Mouse (Mus musculus): Measurements from ENCODE around the gene Epha2. TPM values are rescaled to one million over a fixed set of nuclear protein-coding genes. Genes with fewer than 3 reads are reported as not detected.

Epha2 gene
- polyA plus RNA-seq, 1 experiment: 86.3 TPM

GRCm38 (mm10) chr4:141303402-141304222, 2.6 kb downstream of the Epha2 start:
- peaks cover 17% of the 10 kb centered on the region for H3K4me1 ChIP-seq (ENCODE audit: control insufficient read depth, insufficient read depth, insufficient read length, low read length)
- 56% methylated on average over 7 of the region's 7 CpGs for WGBS
- peak overlapping the region; percentile 80 for H3K4me3 ChIP-seq (ENCODE audit: low read depth, low read length)
- no peaks in the 10 kb centered on the region for H3K27me3 ChIP-seq (ENCODE audit: control insufficient read depth, insufficient read depth, low read length)
- TF ChIP-seq CTCF (IDR thresholded peaks at IDR 0.05; ENCODE audit: extremely low read depth, insufficient read length, insufficient replicate concordance, low read depth, low read length): no peak
- no peak for TF ChIP-seq POLR2A (IDR thresholded peaks at IDR 0.05; ENCODE audit: low read depth, low read length)
- H3K27ac ChIP-seq (ENCODE audit: insufficient read depth, low read depth, low read length): peak overlapping the region; percentile 84
- H3K36me3 ChIP-seq (ENCODE audit: control insufficient read depth, insufficient read depth, low read length): peaks cover 14% of the 10 kb centered on the region

GRCm38 (mm10) chr4:141304223-141304611, 3.2 kb downstream of the Epha2 start:
- peak overlapping the region; percentile 80 for H3K4me3 ChIP-seq (ENCODE audit: low read depth, low read length)
- peak overlapping the region; percentile 84; the same call in 1 of the 2 replicates for H3K27ac ChIP-seq (ENCODE audit: insufficient read depth, low read depth, low read length)
- no peak for TF ChIP-seq CTCF (IDR thresholded peaks at IDR 0.05; ENCODE audit: extremely low read depth, insufficient read length, insufficient replicate concordance, low read depth, low read length)
- TF ChIP-seq POLR2A (IDR thresholded peaks at IDR 0.05; ENCODE audit: low read depth, low read length): peak; percentile 30; the same call in 1 of the 2 replicates
- 33% methylated on average over 4 of the region's 4 CpGs for WGBS
- H3K36me3 ChIP-seq (ENCODE audit: control insufficient read depth, insufficient read depth, low read length): peaks cover 20% of the 10 kb centered on the region
- peaks cover 20% of the 10 kb centered on the region for H3K4me1 ChIP-seq (ENCODE audit: control insufficient read depth, insufficient read depth, insufficient read length, low read length)
- H3K27me3 ChIP-seq (ENCODE audit: control insufficient read depth, insufficient read depth, low read length): no peaks in the 10 kb centered on the region

- H3K27me3 ChIP-seq (ENCODE audit: control insufficient read depth, insufficient read depth, low read length): no peaks in the 10 kb centered on the region
- no peak overlapping the region for H3K27ac ChIP-seq (ENCODE audit: insufficient read depth, low read depth, low read length)
- H3K4me1 ChIP-seq (ENCODE audit: control insufficient read depth, insufficient read depth, insufficient read length, low read length): peaks cover 29% of the 10 kb centered on the region
- TF ChIP-seq CTCF (IDR thresholded peaks at IDR 0.05; ENCODE audit: extremely low read depth, insufficient read length, insufficient replicate concordance, low read depth, low read length) (no peak), POLR2A (IDR thresholded peaks at IDR 0.05; ENCODE audit: low read depth, low read length) (no peak)
- peak overlapping the region; percentile 12 for H3K4me3 ChIP-seq (ENCODE audit: low read depth, low read length)
- 91% methylated on average over 8 of the region's 8 CpGs for WGBS
- peaks cover 30% of the 10 kb centered on the region for H3K36me3 ChIP-seq (ENCODE audit: control insufficient read depth, insufficient read depth, low read length)
Observed at GRCm38 (mm10) chr4:141306057-141306456, 5.0 kb downstream of the Epha2 start.

- Histone ChIP-seq H3K4me1 (ENCODE audit: control insufficient read depth, insufficient read depth, insufficient read length, low read length) (peaks cover 48% of the 10 kb centered on the region), H3K27ac (ENCODE audit: insufficient read depth, low read depth, low read length) (peak overlapping the region; percentile 56), H3K36me3 (ENCODE audit: control insufficient read depth, insufficient read depth, low read length) (peaks cover 37% of the 10 kb centered on the region), H3K4me3 (ENCODE audit: low read depth, low read length) (peak overlapping the region; percentile 18), H3K27me3 (ENCODE audit: control insufficient read depth, insufficient read depth, low read length) (no peaks in the 10 kb centered on the region)
- TF ChIP-seq POLR2A (IDR thresholded peaks at IDR 0.05; ENCODE audit: low read depth, low read length) (no peak; the same call in 1 of the 2 replicates), CTCF (IDR thresholded peaks at IDR 0.05; ENCODE audit: extremely low read depth, insufficient read length, insufficient replicate concordance, low read depth, low read length) (no peak)
- 51% methylated on average over 22 of the region's 22 CpGs for WGBS
Observed at GRCm38 (mm10) chr4:141308381-141308780, 7.3 kb downstream of the Epha2 start.

- Histone ChIP-seq H3K4me1 (ENCODE audit: control insufficient read depth, insufficient read depth, insufficient read length, low read length) (peaks cover 49% of the 10 kb centered on the region), H3K27me3 (ENCODE audit: control insufficient read depth, insufficient read depth, low read length) (no peaks in the 10 kb centered on the region), H3K4me3 (ENCODE audit: low read depth, low read length) (peak overlapping the region; percentile 18), H3K36me3 (ENCODE audit: control insufficient read depth, insufficient read depth, low read length) (peaks cover 39% of the 10 kb centered on the region), H3K27ac (ENCODE audit: insufficient read depth, low read depth, low read length) (peak overlapping the region; percentile 24; the same call in 1 of the 2 replicates)
- WGBS: 91% methylated on average over 34 of the region's 34 CpGs
- TF ChIP-seq CTCF (IDR thresholded peaks at IDR 0.05; ENCODE audit: extremely low read depth, insufficient read length, insufficient replicate concordance, low read depth, low read length): no peak
- TF ChIP-seq POLR2A (IDR thresholded peaks at IDR 0.05; ENCODE audit: low read depth, low read length): no peak
Observed at GRCm38 (mm10) chr4:141308857-141309772, 8.1 kb downstream of the Epha2 start.

- peaks cover 51% of the 10 kb centered on the region for H3K4me1 ChIP-seq (ENCODE audit: control insufficient read depth, insufficient read depth, insufficient read length, low read length)
- no peak overlapping the region; the same call in 1 of the 2 replicates for H3K4me3 ChIP-seq (ENCODE audit: low read depth, low read length)
- peak overlapping the region; percentile 24; the same call in 1 of the 2 replicates for H3K27ac ChIP-seq (ENCODE audit: insufficient read depth, low read depth, low read length)
- no peak for TF ChIP-seq POLR2A (IDR thresholded peaks at IDR 0.05; ENCODE audit: low read depth, low read length)
- 77% methylated on average over 10 of the region's 10 CpGs for WGBS
- no peaks in the 10 kb centered on the region for H3K27me3 ChIP-seq (ENCODE audit: control insufficient read depth, insufficient read depth, low read length)
- H3K36me3 ChIP-seq (ENCODE audit: control insufficient read depth, insufficient read depth, low read length): peaks cover 43% of the 10 kb centered on the region
Observed at GRCm38 (mm10) chr4:141309773-141310145, 8.7 kb downstream of the Epha2 start.

Data from small intestine, adult 2 months (tissue).